Mouse (Mus musculus) lung, embryonic 14.5 days (tissue): ENCODE data around the gene Snx32. TPM values are rescaled to one million over a fixed set of nuclear protein-coding genes. Genes with fewer than 3 reads are reported as not detected.
A peak's percentile ranks its signal among the peaks of the same experiment; 100 is the strongest.
"Not testable (repeated sequence)": the region's sequence is repeated elsewhere in the genome, so short reads cannot be mapped to it uniquely, and the experiment has no call there.

Experiments
- ATAC-seq: fragments of 200-750 bp; cut with Nextera tagmentation; 2 replicates; pipeline ENCODE4 v1.8.0; 2017; ENCODE audit warnings: mild to moderate bottlenecking, moderate TSS enrichment, moderate library complexity; ENCODE audit not compliant: insufficient read depth
- DNase-seq: peaks from one replicate; pipeline ENCODE4 v3.0.0-alpha.2; 2015
- H3K27ac ChIP-seq: fragments of 300-500 bp; sonication (generic); 2 replicates; pipeline ENCODE4 v1.5.1; 2014; ENCODE audit warnings: low read depth, mild to moderate bottlenecking, moderate library complexity
- H3K27me3 ChIP-seq: fragments of 300-500 bp; sonication (generic); 2 replicates; pipeline ENCODE4 v1.6.1; 2014; ENCODE audit warnings: low read length, control low read depth; ENCODE audit not compliant: insufficient read depth
- H3K36me3 ChIP-seq: fragments of 300-500 bp; sonication (generic); 2 replicates; pipeline ENCODE4 v1.6.1; 2014; ENCODE audit warnings: control low read depth; ENCODE audit not compliant: insufficient read depth
- H3K4me1 ChIP-seq: fragments of 300-500 bp; sonication (generic); 2 replicates; pipeline ENCODE4 v1.6.1; 2014; ENCODE audit warnings: antibody characterized with exemption, control low read depth; ENCODE audit not compliant: insufficient read depth
- H3K4me2 ChIP-seq: fragments of 300-500 bp; sonication (generic); 2 replicates; pipeline ENCODE4 v1.6.1; 2014; ENCODE audit warnings: mild to moderate bottlenecking
- H3K4me3 ChIP-seq: fragments of 300-500 bp; sonication (generic); 2 replicates; pipeline ENCODE4 v1.5.1; 2014; ENCODE audit warnings: low read depth, low read length
- H3K9ac ChIP-seq: fragments of 300-500 bp; sonication (generic); 2 replicates; pipeline ENCODE4 v1.6.1; 2014
- H3K9me3 ChIP-seq: fragments of 300-500 bp; sonication (generic); 2 replicates; pipeline ENCODE4 v1.6.1; 2016; ENCODE audit warnings: low read depth, low read length, control low read depth
- CTCF ChIP-seq: IDR thresholded peaks from 2 replicates; pipeline ENCODE4 v1.5.1; 2016; ENCODE audit warnings: antibody characterized with exemption, low read depth
- WGBS: fragments of 180-500 bp; shearing (Covaris S2); extraction: QIAGEN DNeasy Blood & Tissue Kit; methylation state at CpG from one replicate; pipeline ENCODE4 v1.1.7; 2014; 5-methylcytosine and 5-hydroxymethylcytosine counted together
- polyA plus RNA-seq: library from polyadenylated mRNA; unstranded; fragments of >200 nt; fragmentation: Nextera tagmentation; extraction: Ambion mirVana; gene quantifications from 2 replicates; pipeline ENCODE4 v1.2.1, GENCODE M21; 2014

Snx32 gene
- polyA plus RNA-seq, 1 experiment from 2014 or later = 6.7 TPM

DNA sequence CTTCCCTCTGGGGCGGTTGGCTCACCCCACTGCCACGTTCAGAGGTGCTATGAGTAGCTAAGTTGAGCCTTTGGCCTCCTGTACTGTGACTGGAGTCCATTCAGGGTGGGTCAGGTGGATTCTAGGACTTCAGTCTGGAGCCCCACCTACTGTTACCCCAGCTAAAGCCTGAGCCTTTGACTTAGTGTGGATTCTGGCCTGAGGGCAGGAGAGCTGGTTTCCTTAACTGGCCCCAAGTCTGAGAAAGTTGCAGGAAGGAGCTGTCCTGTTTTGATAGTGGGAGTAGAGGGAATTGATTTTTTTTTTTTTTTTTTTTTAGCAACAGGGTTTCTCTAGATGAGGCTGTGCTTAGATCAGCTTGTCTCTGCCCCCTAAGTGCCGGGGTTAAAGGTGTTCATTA is 16.0 kb downstream of the Snx32 start:
- no peak for DNase-seq
- H3K36me3 ChIP-seq = peaks cover 66% of the 10 kb centered on the region
- H3K4me2 ChIP-seq = no peak overlapping the region
- no peak overlapping the region for H3K9ac ChIP-seq
- no peaks in the 10 kb centered on the region for H3K27me3 ChIP-seq
- no peak for TF ChIP-seq CTCF
- 78% methylated on average over 3 of the region's 3 CpGs for WGBS
- no peak overlapping the region for H3K4me3 ChIP-seq
- ATAC-seq = no peak
- peaks cover 4% of the 10 kb centered on the region; the same call in 1 of the 2 replicates for H3K4me1 ChIP-seq
- no peak overlapping the region for H3K27ac ChIP-seq
- no peaks in the 10 kb centered on the region for H3K9me3 ChIP-seq

- not testable (repeated sequence) for H3K27me3 ChIP-seq, DNase-seq, H3K27ac ChIP-seq, ATAC-seq, H3K4me3 ChIP-seq, H3K9me3 ChIP-seq, H3K9ac ChIP-seq, H3K4me2 ChIP-seq, H3K4me1 ChIP-seq
- 71% methylated on average over 9 of the region's 9 CpGs for WGBS
- peaks cover 62% of the 10 kb centered on the region for H3K36me3 ChIP-seq
Measured at GRCm38 (mm10) chr19:5493301-5493721, 17.0 kb downstream of the Snx32 start.

- ATAC-seq (no peak), DNase-seq (no peak)
- H3K27ac ChIP-seq = no peak overlapping the region
- no peak overlapping the region for H3K9ac ChIP-seq
- H3K4me2 ChIP-seq = no peak overlapping the region
- TF ChIP-seq CTCF = no peak
- H3K9me3 ChIP-seq = no peaks in the 10 kb centered on the region
- no peak overlapping the region for H3K4me3 ChIP-seq
- H3K4me1 ChIP-seq = peaks cover 4% of the 10 kb centered on the region; the same call in 1 of the 2 replicates
- WGBS = 76% methylated on average over 4 of the region's 4 CpGs
- H3K36me3 ChIP-seq = peaks cover 58% of the 10 kb centered on the region
- H3K27me3 ChIP-seq = no peaks in the 10 kb centered on the region
Measured at GRCm38 (mm10) chr19:5492641-5493040, 17.7 kb downstream of the Snx32 start.

- H3K4me3 ChIP-seq = peak overlapping the region; percentile 99
- no peak for TF ChIP-seq CTCF
- H3K27ac ChIP-seq = peak overlapping the region; percentile 97
- H3K27me3 ChIP-seq = no peaks in the 10 kb centered on the region
- H3K4me2 ChIP-seq = peak overlapping the region; percentile 87
- H3K9ac ChIP-seq = peak overlapping the region; percentile 94
- DNase-seq = peak; percentile 89
- ATAC-seq = peak; percentile 7
- under 1% methylated on average over 59 of the region's 59 CpGs for WGBS
- H3K9me3 ChIP-seq = no peaks in the 10 kb centered on the region
- peaks cover 44% of the 10 kb centered on the region for H3K36me3 ChIP-seq
- peaks cover 7% of the 10 kb centered on the region; the same call in 1 of the 2 replicates for H3K4me1 ChIP-seq
Measured at GRCm38 (mm10) chr19:5490898-5491708, 19.2 kb downstream of the Snx32 start.

- H3K36me3 ChIP-seq = peaks cover 44% of the 10 kb centered on the region
- no peaks in the 10 kb centered on the region for H3K27me3 ChIP-seq
- peak within 1 kb of the TSS; percentile 99 for H3K4me3 ChIP-seq
- ATAC-seq (peak; percentile 44), DNase-seq (peak; percentile 98)
- under 1% methylated on average over 61 of the region's 62 CpGs for WGBS
- peak within 1 kb of the TSS; percentile 97 for H3K27ac ChIP-seq
- 0 out of 2 replicates have a peak, but pooled peaks have one; percentile 3 for TF ChIP-seq CTCF
- peak within 1 kb of the TSS; percentile 87 for H3K4me2 ChIP-seq
- no peaks in the 10 kb centered on the region for H3K9me3 ChIP-seq
- H3K9ac ChIP-seq = peak within 1 kb of the TSS; percentile 94
- peaks cover 8% of the 10 kb centered on the region; the same call in 1 of the 2 replicates for H3K4me1 ChIP-seq
Measured at GRCm38 (mm10) chr19:5490313-5490897, 19.9 kb downstream of the Snx32 start, which contains the start of gene Cfl1. Gene Cfl1 (plus strand): TSS chr19:5490455.

GRCm38 (mm10) chr19:5489721-5490120 is 20.6 kb downstream of the Snx32 start:
- not testable (repeated sequence) for ATAC-seq, H3K27me3 ChIP-seq, DNase-seq, H3K9me3 ChIP-seq, H3K9ac ChIP-seq
- Histone ChIP-seq H3K4me1 (peaks cover 12% of the 10 kb centered on the region; the same call in 1 of the 2 replicates), H3K4me3 (peak overlapping the region; percentile 99; the same call in 1 of the 2 replicates), H3K36me3 (peaks cover 44% of the 10 kb centered on the region), H3K27ac (peak overlapping the region; percentile 97), H3K4me2 (peak overlapping the region; percentile 87)
- WGBS = 40% methylated on average over 10 of the region's 10 CpGs

DNA sequence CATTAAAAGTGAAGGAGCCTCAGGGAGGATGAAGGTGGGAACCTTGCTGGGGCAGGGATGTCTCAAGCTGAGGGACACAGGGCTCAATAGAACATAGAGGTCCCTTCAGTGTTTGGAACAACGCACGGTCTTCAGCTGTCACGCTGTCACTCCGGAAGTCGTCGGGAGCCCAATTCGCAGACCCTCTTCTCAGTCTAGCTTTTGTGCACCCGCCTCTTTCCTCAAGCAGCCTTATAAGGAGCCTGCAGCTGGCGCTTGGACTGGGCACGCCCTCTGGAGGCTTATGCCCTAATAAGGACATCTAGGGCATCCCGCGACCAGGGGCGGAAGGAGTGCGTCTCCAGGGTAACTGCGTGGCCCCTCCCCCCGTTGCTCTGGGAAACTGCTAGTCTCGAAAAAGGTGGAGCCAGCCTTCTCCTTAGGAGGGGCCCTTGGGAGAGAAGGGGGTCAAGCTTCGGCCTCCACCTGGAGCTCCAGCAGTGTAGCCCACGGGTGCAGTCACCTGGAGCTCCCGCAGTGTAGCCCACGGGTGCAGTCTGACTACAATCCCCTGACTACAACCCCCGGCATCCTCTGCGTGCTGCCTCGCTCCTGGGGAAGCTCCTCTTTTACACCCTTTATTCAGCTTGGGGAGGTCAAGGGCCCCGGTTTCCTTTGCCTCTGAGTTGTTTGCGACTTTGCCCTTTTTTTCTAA is 21.3 kb downstream of the Snx32 start:
- under 1% methylated on average over 26 of the region's 26 CpGs for WGBS
- H3K4me1 ChIP-seq = peaks cover 12% of the 10 kb centered on the region; the same call in 1 of the 2 replicates
- no peaks in the 10 kb centered on the region for H3K9me3 ChIP-seq

More for the DNA sequence above, 21.3 kb downstream of the Snx32 start:
- peak; percentile 42 for TF ChIP-seq CTCF
- peak overlapping the region; percentile 97 for H3K27ac ChIP-seq
- peaks cover 44% of the 10 kb centered on the region for H3K36me3 ChIP-seq
- peak overlapping the region; percentile 57 for H3K9ac ChIP-seq
- H3K4me2 ChIP-seq = peak overlapping the region; percentile 87
- DNase-seq = peak; percentile 99
- peak overlapping the region; percentile 57 for H3K4me3 ChIP-seq
- ATAC-seq = peak; percentile 86
- no peaks in the 10 kb centered on the region for H3K27me3 ChIP-seq
